Mouse (Mus musculus): ENCODE measurements around the gene Fam166b.

DNA sequence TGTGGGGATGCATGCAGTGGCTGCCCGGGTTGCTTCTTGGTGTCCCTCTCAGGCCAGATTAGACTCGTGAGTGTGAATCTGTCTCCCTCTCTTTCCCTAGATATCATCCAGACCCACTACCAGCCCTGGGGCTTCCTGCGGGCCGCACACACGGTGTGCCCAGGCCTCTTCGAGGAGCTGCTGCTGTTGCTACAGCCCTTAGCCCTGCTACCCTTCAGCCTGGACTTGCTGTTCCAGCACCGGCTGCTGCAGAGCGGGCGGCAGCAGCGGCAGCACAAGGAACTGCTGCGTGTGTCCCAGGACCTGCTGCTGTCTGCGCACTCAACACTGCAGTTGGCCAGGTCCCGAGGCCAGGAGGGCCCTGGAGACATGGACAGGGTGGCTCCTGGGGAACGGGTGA lies 3.7 kb downstream of the Fam166b start:
- TF ChIP-seq POLR2A (IDR thresholded peaks at IDR 0.05; ENCODE audit: low read depth, low read length) (no peak), CTCF (conservative IDR thresholded peaks at IDR 0.05 in 1 of 2, IDR thresholded peaks at IDR 0.05 in 1 of 2; ENCODE audit: low read depth in 2 of 2, low read length in 2 of 2) (no peak), ELF1 (IDR thresholded peaks at IDR 0.05; ENCODE audit: low read depth, low read length) (no peak), NRF1 (IDR thresholded peaks at IDR 0.05; ENCODE audit: low read depth, low read length) (no peak)
